Mouse (Mus musculus): ENCODE results near the gene Tasp1.

DNA sequence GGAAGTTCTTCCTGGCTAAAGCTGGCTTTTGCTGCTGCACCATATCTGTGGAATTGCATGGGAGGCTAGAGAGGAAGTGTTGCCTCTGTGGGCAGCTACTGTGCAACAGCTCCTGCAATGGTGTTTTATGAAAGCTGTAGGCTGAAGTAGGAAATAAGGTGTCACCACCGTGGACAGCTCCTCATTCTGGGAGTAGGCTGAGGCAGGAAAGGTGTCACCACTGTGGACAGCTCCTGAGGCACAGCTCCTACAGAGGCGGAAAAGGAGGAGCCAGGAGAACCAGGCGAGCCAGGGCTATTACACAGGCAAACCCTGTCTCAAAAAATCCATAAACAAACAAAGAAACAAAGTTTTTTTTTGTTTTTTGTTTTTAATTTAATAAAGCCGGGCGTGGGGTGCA is 29.4 kb upstream of the Tasp1 start:
- TF ChIP-seq GATA1 (IDR thresholded peaks at IDR 0.05; ENCODE audit: borderline replicate concordance, low read length) (no peak), FLI1 (IDR thresholded peaks at IDR 0.05; ENCODE audit: low read length) (no peak)
